In the genomic region with DNA sequence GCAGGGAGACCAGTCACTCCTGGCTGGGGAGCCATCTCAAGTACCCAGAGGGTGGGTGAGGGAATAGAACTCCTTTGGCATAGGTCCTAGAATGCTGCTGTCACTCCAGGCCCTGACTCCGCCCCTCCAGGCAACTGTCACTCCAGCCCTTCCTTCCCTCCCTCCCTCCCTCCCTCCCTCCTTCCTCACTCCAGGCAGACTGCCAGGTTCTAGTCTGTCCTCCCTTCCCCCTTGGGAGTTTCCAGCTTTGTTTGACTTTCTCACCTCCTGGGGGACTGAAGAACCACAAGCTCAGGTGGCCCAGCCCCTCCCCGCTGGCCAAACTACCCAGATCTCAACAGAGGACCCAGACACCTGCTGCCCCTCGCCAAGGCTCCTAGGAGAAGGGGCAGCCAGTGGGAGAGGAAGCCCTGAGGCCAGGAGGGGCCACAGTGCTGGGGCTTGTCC, we compare ENCODE assay signal across 8 mouse cellular contexts.
DNase-seq lines count a peak whose midpoint lies in the region; ATAC-seq lines count a peak whose summit lies in the region.

No protein-coding gene starts in this region.

- H3K9ac ChIP-seq in hindbrain, embryonic 11.5 days (ENCODE audit: low read depth, low read length) = no peak overlapping the region

- 52% methylated on average over 3 of the region's 3 CpGs for WGBS in hindbrain, embryonic 10.5 days
- WGBS in hindbrain, embryonic 11.5 days = 46% methylated on average over 3 of the region's 3 CpGs

- no peak overlapping the region for H3K4me3 ChIP-seq in hindbrain, embryonic 10.5 days
- H3K4me3 ChIP-seq in hindbrain, embryonic 11.5 days (ENCODE audit: low read depth, low read length) = no peak overlapping the region

- 0 out of 2 replicates have a peak overlapping the region, but pooled peaks have one; percentile 29 for H3K27ac ChIP-seq in hindbrain, embryonic 10.5 days
- H3K27ac ChIP-seq in hindbrain, embryonic 11.5 days (ENCODE audit: low read depth, low read length) = no peak overlapping the region

- no peak for DNase-seq in hindbrain, embryonic 10.5 days (ENCODE audit: low spot score)
- DNase-seq in hindbrain, embryonic 11.5 days (ENCODE audit: low spot score) = no peak
- DNase-seq in adrenal gland, adult 18-20 months (ENCODE audit: low spot score in 2 of 2) = peak; percentile 18 to 26
- DNase-seq in heart, adult 9 months (ENCODE audit: low spot score in 2 of 2) = peak; percentile 19 to 23
- peak; percentile 70 to 76 for DNase-seq in kidney, adult 8-10 months
- no peak for DNase-seq in layer of hippocampus, adult 9-11 months
- DNase-seq in cerebellum, adult 8-10 months = no peak

- ATAC-seq in hindbrain, embryonic 11.5 days (ENCODE audit: low FRiP score) = no peak
- peak; percentile 64 for ATAC-seq in megakaryocyte-erythroid progenitor cell, adult 5-6 weeks (replicated peaks; ENCODE audit: low FRiP score, low TSS enrichment, poor library complexity, severe bottlenecking)

- H3K36me3 ChIP-seq in hindbrain, embryonic 10.5 days = peaks cover 9% of the 10 kb centered on the region; the same call in 1 of the 2 replicates
- no peaks in the 10 kb centered on the region for H3K36me3 ChIP-seq in hindbrain, embryonic 11.5 days (ENCODE audit: control insufficient read depth, insufficient read depth, low read length)

- H3K9me3 ChIP-seq in hindbrain, embryonic 10.5 days = no peaks in the 10 kb centered on the region
- no peaks in the 10 kb centered on the region for H3K9me3 ChIP-seq in hindbrain, embryonic 11.5 days (ENCODE audit: control insufficient read depth, low read length)

- peaks cover 60% of the 10 kb centered on the region for H3K4me1 ChIP-seq in hindbrain, embryonic 10.5 days (replicated peaks)
- H3K4me1 ChIP-seq in hindbrain, embryonic 11.5 days (replicated peaks; ENCODE audit: control insufficient read depth, insufficient read depth, low read length) = peaks cover 4% of the 10 kb centered on the region; the same call in 1 of the 2 replicates

- peaks cover 50% of the 10 kb centered on the region for H3K27me3 ChIP-seq in hindbrain, embryonic 10.5 days (ENCODE audit: insufficient read depth, poor library complexity, severe bottlenecking)
- no peaks in the 10 kb centered on the region for H3K27me3 ChIP-seq in hindbrain, embryonic 11.5 days (ENCODE audit: control insufficient read depth, insufficient read depth, low read length)

- H3K4me2 ChIP-seq in hindbrain, embryonic 11.5 days (replicated peaks; ENCODE audit: low read depth, low read length) = no peak overlapping the region

Comparison
In these comparisons a context has a peak if more than half of its experiments do, and no peak if none do; other contexts are left out.
1. DNase-seq: peak in adrenal gland, adult 18-20 months (2 of 2), heart, adult 9 months (2 of 2) and kidney, adult 8-10 months (2 of 2); none in hindbrain, embryonic 10.5 days (single experiment), hindbrain, embryonic 11.5 days (single experiment), layer of hippocampus, adult 9-11 months (single experiment) and cerebellum, adult 8-10 months (single experiment).